Mouse (Mus musculus) midbrain, embryonic 16.5 days (tissue): Measurements from ENCODE around the gene Jakmip3. TPM values are rescaled to one million over a fixed set of nuclear protein-coding genes. Genes with fewer than 3 reads are reported as not detected.
A peak's percentile ranks its signal among the peaks of the same experiment; 100 is the strongest.

ENCODE experiments used
- ATAC-seq: fragments of 200-750 bp; cut with Nextera tagmentation; 2 replicates; pipeline ENCODE4 v1.8.0; 2017; ENCODE audit warnings: moderate TSS enrichment
- H3K27ac ChIP-seq: fragments of 300-500 bp; sonication (generic); 2 replicates; pipeline ENCODE4 v1.5.1; 2014; ENCODE audit warnings: mild to moderate bottlenecking, low read length, mixed read lengths
- H3K27me3 ChIP-seq: fragments of 300-500 bp; sonication (generic); 2 replicates; pipeline ENCODE4 v1.6.1; 2014; ENCODE audit warnings: low read depth, low read length, mixed read lengths; ENCODE audit not compliant: control insufficient read depth, insufficient read depth
- H3K36me3 ChIP-seq: fragments of 300-500 bp; sonication (generic); 2 replicates; pipeline ENCODE4 v1.6.1; 2014; ENCODE audit warnings: mild to moderate bottlenecking, low read length, moderate library complexity, mixed read lengths; ENCODE audit not compliant: control insufficient read depth, insufficient read depth
- H3K4me1 ChIP-seq: fragments of 300-500 bp; sonication (generic); 2 replicates; pipeline ENCODE4 v1.6.1; 2014; ENCODE audit warnings: mild to moderate bottlenecking, low read length, mixed read lengths; ENCODE audit not compliant: control insufficient read depth, insufficient read depth
- H3K4me2 ChIP-seq: fragments of 300-500 bp; sonication (generic); 2 replicates; pipeline ENCODE4 v1.6.1; 2014; ENCODE audit warnings: mild to moderate bottlenecking, low read length, mixed read lengths
- H3K4me3 ChIP-seq: fragments of 300-500 bp; sonication (generic); 2 replicates; pipeline ENCODE4 v1.5.1; 2014; ENCODE audit warnings: low read depth, mild to moderate bottlenecking, low read length, moderate library complexity, mixed read lengths
- H3K9ac ChIP-seq: fragments of 300-500 bp; sonication (generic); 2 replicates; pipeline ENCODE4 v1.6.1; 2014; ENCODE audit warnings: low read depth, low read length, mixed read lengths
- H3K9me3 ChIP-seq: fragments of 300-500 bp; sonication (generic); replicated peaks from 2 replicates; pipeline ENCODE4 v1.6.1; 2014; ENCODE audit warnings: mild to moderate bottlenecking, low read length, mixed read lengths; ENCODE audit not compliant: control insufficient read depth, poor library complexity, severe bottlenecking
- whole genome bisulfite sequencing: fragments of 180-500 bp; shearing (Covaris S2); extraction: QIAGEN DNeasy Blood & Tissue Kit; methylation state at CpG from one replicate; pipeline ENCODE4 v1.1.7; 2014; 5-methylcytosine and 5-hydroxymethylcytosine counted together
- polyA plus RNA-seq: library from polyadenylated mRNA; unstranded; fragments of >200 nt; fragmentation: Nextera tagmentation; extraction: Ambion mirVana; gene quantifications from 2 replicates; pipeline ENCODE4 v1.2.1, GENCODE M21; 2015

The Jakmip3 gene
- polyA plus RNA-seq, 1 experiment from 2014 or later: 12.6 TPM

DNA sequence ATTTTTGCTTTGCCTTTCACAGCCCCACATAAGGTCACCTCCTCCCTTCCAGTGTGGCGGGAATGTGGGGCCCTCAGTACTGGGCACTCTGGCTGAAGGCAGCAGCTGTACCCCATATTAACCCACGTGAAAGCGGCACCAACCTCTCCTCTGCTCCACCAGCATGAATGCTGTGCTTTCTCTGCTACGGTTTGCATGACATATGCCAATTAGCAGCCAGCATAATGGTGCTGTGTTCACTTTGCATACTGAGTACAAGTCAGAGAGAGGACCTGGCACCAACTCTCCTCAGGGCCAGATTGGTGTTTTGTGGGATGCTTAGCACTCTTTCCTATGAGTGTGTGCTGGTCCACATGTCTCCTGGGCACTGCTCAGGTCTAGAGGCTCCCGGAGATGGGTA lies 19.2 kb downstream of the Jakmip3 start:
- Histone ChIP-seq H3K36me3 (no peaks in the 10 kb centered on the region), H3K27ac (no peak overlapping the region), H3K9ac (no peak overlapping the region), H3K27me3 (no peaks in the 10 kb centered on the region), H3K9me3 (no peaks in the 10 kb centered on the region), H3K4me3 (no peak overlapping the region), H3K4me1 (no peaks in the 10 kb centered on the region), H3K4me2 (no peak overlapping the region)
- 74% methylated on average over 5 of the region's 5 CpGs for WGBS
- no peak for ATAC-seq

GRCm38 (mm10) chr7:138963756-138964155 lies 23.2 kb downstream of the Jakmip3 start:
- whole genome bisulfite sequencing: 95% methylated on average over 5 of the region's 5 CpGs
- Histone ChIP-seq H3K27ac (no peak overlapping the region), H3K4me3 (no peak overlapping the region), H3K9ac (no peak overlapping the region), H3K4me2 (no peak overlapping the region), H3K9me3 (no peaks in the 10 kb centered on the region), H3K36me3 (no peaks in the 10 kb centered on the region), H3K27me3 (no peaks in the 10 kb centered on the region), H3K4me1 (peaks cover 5% of the 10 kb centered on the region; the same call in 1 of the 2 replicates)
- no peak for ATAC-seq

GRCm38 (mm10) chr7:138968010-138968620 lies 27.6 kb downstream of the Jakmip3 start:
- no peaks in the 10 kb centered on the region for H3K36me3 ChIP-seq
- H3K27me3 ChIP-seq: no peaks in the 10 kb centered on the region
- H3K4me2 ChIP-seq: 0 out of 2 replicates have a peak overlapping the region, but pooled peaks have one; percentile 20
- peak; percentile 45; the same call in 1 of the 2 replicates for ATAC-seq
- H3K9me3 ChIP-seq: no peaks in the 10 kb centered on the region
- H3K9ac ChIP-seq: peak overlapping the region; percentile 32; the same call in 1 of the 2 replicates
- peaks cover 5% of the 10 kb centered on the region; the same call in 1 of the 2 replicates for H3K4me1 ChIP-seq
- 52% methylated on average over 13 of the region's 13 CpGs for WGBS
- peak overlapping the region; percentile 59 for H3K27ac ChIP-seq
- H3K4me3 ChIP-seq: no peak overlapping the region

- no peak overlapping the region for H3K27ac ChIP-seq
- H3K36me3 ChIP-seq: no peaks in the 10 kb centered on the region
- no peak overlapping the region for H3K4me2 ChIP-seq
- H3K4me1 ChIP-seq: no peaks in the 10 kb centered on the region; the same call in 1 of the 2 replicates
- no peak for ATAC-seq
- no peaks in the 10 kb centered on the region for H3K9me3 ChIP-seq
- H3K27me3 ChIP-seq: no peaks in the 10 kb centered on the region
- no peak overlapping the region for H3K4me3 ChIP-seq
- 92% methylated on average over 7 of the region's 7 CpGs for WGBS
- H3K9ac ChIP-seq: no peak overlapping the region
Observed at GRCm38 (mm10) chr7:138977510-138977909, 37.0 kb downstream of the Jakmip3 start.

- Histone ChIP-seq H3K27me3 (no peaks in the 10 kb centered on the region), H3K9me3 (no peaks in the 10 kb centered on the region), H3K4me1 (no peaks in the 10 kb centered on the region), H3K36me3 (no peaks in the 10 kb centered on the region), H3K27ac (no peak overlapping the region), H3K9ac (no peak overlapping the region), H3K4me2 (no peak overlapping the region), H3K4me3 (no peak overlapping the region)
- 84% methylated on average over 6 of the region's 6 CpGs for WGBS
- ATAC-seq: no peak
Observed at GRCm38 (mm10) chr7:138984576-138984975, 44.0 kb downstream of the Jakmip3 start.

DNA sequence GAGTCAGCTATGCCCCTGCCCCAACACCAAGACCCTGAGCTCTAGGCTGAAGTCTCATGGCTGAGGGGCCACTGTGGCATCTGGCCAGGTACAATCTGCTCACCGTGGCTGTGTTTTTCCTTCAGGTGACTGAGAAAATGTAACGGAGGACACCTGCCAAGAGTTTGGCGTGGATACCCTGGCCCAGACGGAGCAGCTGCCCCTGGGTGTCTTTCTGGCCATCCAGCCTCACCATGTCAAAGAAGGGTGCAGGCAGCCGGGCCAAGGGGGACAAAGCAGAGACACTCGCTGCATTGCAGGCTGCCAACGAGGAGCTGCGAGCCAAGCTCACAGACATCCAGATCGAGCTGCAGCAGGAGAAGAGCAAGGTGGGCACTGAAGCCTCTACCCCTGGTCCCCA lies 48.6 kb downstream of the Jakmip3 start:
- H3K27ac ChIP-seq: no peak overlapping the region
- 85% methylated on average over 9 of the region's 9 CpGs for WGBS
- H3K36me3 ChIP-seq: no peaks in the 10 kb centered on the region; the same call in 1 of the 2 replicates
- H3K27me3 ChIP-seq: no peaks in the 10 kb centered on the region
- H3K4me2 ChIP-seq: no peak overlapping the region
- no peaks in the 10 kb centered on the region for H3K4me1 ChIP-seq
- H3K4me3 ChIP-seq: no peak overlapping the region
- ATAC-seq: no peak
- H3K9me3 ChIP-seq: no peaks in the 10 kb centered on the region
- no peak overlapping the region for H3K9ac ChIP-seq

DNA sequence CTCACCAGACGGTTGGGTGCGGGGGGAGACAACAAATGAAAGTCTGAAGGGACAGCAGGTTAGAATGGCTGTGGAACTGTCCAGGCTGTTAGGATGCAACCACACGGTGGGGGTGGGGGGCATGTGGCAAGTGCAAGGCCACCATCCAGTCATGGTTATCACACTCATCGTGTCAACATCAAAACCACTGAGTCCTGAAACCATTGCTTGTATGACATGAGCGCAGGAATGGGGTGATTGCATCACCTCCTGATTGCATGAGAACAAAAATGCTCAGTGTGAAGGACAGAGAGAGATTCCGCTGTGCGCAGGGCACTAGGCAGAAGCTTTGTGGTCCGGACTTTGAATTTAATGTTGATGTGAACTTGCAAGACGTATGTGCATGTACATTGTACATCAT lies 62.2 kb downstream of the Jakmip3 start:
- Histone ChIP-seq H3K4me3 (no peak overlapping the region), H3K36me3 (no peaks in the 10 kb centered on the region), H3K27me3 (no peaks in the 10 kb centered on the region), H3K9me3 (no peaks in the 10 kb centered on the region), H3K4me1 (peaks cover 7% of the 10 kb centered on the region; the same call in 1 of the 2 replicates), H3K9ac (no peak overlapping the region), H3K4me2 (no peak overlapping the region), H3K27ac (no peak overlapping the region)
- ATAC-seq: no peak
- 92% methylated on average over 9 of the region's 9 CpGs for WGBS

GRCm38 (mm10) chr7:139003250-139003649 lies 62.7 kb downstream of the Jakmip3 start:
- peak; percentile 54; the same call in 1 of the 2 replicates for ATAC-seq
- peaks cover 7% of the 10 kb centered on the region; the same call in 1 of the 2 replicates for H3K4me1 ChIP-seq
- no peak overlapping the region for H3K4me3 ChIP-seq
- no peak overlapping the region for H3K9ac ChIP-seq
- H3K27me3 ChIP-seq: no peaks in the 10 kb centered on the region
- no peak overlapping the region for H3K4me2 ChIP-seq
- H3K36me3 ChIP-seq: no peaks in the 10 kb centered on the region; the same call in 1 of the 2 replicates
- 48% methylated on average over 9 of the region's 9 CpGs for WGBS
- no peaks in the 10 kb centered on the region for H3K9me3 ChIP-seq
- no peak overlapping the region for H3K27ac ChIP-seq

DNA sequence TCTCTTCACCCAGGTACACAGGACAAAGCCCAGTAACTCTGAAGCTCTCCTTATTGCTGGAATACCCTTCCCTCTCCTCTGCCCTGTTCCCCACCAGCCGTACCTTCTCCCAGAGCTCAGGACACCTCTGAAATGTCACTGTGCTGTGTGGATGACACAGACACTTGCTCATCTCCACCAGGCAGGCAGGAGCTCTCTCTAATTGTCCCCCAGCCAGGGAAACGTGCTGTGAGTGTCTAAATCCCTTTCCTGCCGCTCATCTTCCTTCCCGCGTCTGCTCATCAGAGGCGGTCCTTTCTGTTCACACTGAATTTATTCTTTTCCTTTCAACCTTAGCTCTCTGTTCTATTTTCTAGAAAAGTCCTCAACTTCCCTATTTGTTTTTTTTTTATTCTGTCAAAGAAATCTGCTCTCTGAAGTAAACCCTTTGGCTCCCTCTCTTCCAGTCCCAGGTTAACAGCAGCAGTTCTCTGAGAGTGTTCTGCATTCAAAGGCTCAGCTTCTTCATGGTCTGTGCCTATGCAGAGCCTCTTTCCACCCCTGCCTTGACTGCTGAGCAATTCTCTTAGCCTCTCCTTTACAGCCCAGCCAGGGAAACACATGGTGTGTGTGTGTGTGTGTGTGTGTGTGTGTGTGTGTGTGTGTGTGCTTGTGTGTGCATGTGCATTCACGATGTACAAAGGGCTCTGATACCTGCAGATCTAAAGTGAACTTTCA lies 69.4 kb downstream of the Jakmip3 start:
- WGBS: 35% methylated on average over 7 of the region's 7 CpGs
- no peak for ATAC-seq

More for the DNA sequence above, 69.4 kb downstream of the Jakmip3 start:
- Histone ChIP-seq H3K4me3 (no peak overlapping the region), H3K27ac (peak overlapping the region; percentile 63), H3K4me2 (no peak overlapping the region), H3K4me1 (peaks cover 4% of the 10 kb centered on the region; the same call in 1 of the 2 replicates), H3K9ac (no peak overlapping the region), H3K9me3 (no peaks in the 10 kb centered on the region), H3K36me3 (no peaks in the 10 kb centered on the region; the same call in 1 of the 2 replicates), H3K27me3 (no peaks in the 10 kb centered on the region)
